ENCODE assay signal across 1 mouse cellular context in the genomic region with DNA sequence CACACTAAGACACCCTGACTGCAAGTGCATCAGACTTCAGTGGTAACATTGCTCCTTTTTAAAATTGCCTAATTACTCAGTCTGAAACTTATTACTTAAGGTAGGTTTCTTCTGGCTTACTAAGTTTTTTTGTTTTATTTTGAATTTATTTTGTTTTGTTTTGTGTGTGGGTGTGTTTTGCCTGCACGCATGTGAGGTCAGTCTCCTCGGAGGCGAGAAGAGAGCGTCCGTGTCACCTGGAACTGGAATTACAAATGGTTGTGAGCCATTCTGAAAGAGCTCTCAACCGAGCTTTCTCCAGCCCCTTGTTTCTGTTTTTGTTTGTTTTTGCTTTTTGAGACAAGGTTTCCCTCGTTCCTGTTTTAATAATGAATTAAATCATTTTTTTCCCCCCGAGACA.
TF ChIP-seq lines count a peak whose summit lies in the region.

No protein-coding gene starts in this region.

TF ChIP-seq in MEL, 35 proteins besides CTCF, POLR2A, EP300 and RAD21 (continued from another document):
- TF ChIP-seq CHD1 (IDR thresholded peaks at IDR 0.05; ENCODE audit: low read depth, low read length), result peak; percentile 10; the same call in 1 of the 2 replicates
TF ChIP-seq in MEL: peak in this region for 4.
